Mouse (Mus musculus) C2C12 (cell line): ENCODE results near the gene Aldh3b1.

Experiments used
- CEBPB ChIP-seq: IDR thresholded peaks from one replicate; pipeline ENCODE4 v1.6.1; 2011; ENCODE audit warnings: low read depth, mild to moderate bottlenecking, control low read depth, moderate library complexity
- CTCF ChIP-seq: IDR thresholded peaks from one replicate; pipeline ENCODE4 v1.5.1; 2011; ENCODE audit not compliant: control insufficient read depth, insufficient read depth, insufficient read length

DNA sequence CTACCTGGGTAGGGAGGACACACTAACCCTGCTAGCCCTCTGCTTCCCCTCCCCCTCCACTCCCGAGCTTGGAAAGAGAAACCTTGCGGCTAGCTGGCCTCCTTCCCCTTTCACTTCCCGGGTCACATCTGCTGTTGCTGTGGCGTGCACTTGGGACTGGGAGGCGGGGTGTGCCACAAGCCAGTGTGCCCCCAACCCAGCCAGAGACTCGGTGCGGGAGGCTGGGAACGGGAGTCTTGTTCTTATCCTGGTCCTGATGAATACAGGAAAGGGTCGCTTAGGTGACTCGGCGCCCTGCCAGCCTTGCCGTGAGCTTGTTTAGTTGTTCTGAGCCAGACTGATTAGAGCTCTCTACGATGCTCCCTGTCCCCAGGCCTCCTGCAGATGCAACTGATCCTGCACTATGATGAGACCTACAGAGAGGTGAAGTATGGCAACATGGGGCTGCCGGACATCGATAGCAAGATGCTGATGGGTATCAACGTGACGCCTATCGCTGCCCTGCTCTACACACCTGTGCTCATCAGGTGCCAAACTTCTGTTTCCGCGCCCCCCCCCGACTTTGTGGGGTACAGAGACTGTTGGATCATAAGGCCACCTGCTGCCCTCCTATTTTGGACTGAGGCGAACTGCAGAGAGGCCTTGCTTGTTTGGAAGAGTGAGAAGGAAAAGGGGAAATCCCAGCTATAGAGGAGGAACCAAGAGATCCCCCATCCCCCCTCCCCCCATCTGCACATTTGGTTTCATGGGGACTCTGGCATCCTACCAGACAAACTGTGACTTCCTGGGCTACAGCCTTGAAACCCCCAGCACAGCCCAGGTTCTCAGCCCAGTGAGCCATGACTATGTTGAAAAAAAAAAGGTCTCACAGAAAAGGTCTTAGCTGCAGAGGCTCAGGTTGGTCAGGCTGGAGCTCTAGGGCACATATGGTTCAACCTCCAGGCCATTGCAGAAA, 6.6 kb upstream of the Aldh3b1 start:
- TF ChIP-seq CTCF (no peak), CEBPB (no peak)
